Mouse (Mus musculus) large intestine, adult 2 months (tissue): ENCODE data around the gene Cyp26c1. TPM values are rescaled to one million over a fixed set of nuclear protein-coding genes. Genes with fewer than 3 reads are reported as not detected.

Experiments
- DNase-seq: peaks from one replicate; pipeline ENCODE4 v3.0.0-alpha.2; 2012; ENCODE audit warnings: low read depth, low spot score
- WGBS: fragments of 180-500 bp; shearing (Covaris S2); methylation state at CpG from one replicate; pipeline ENCODE4 v1.1.7; 2018; 5-methylcytosine and 5-hydroxymethylcytosine counted together
- polyA plus RNA-seq: library from polyadenylated mRNA; depleted of rRNA; stranded (reverse); fragments of >200 nt; gene quantifications from 2 replicates; pipeline ENCODE4 v1.2.3, GENCODE M21; 2012; rRNA removed

Gene Cyp26c1
- 0.04 TPM in 1 of 2 replicates, not detected in the other for polyA plus RNA-seq

GRCm38 (mm10) chr19:37685281-37685680 is at the start of gene Cyp26c1:
Gene Cyp26c1, plus strand, starts transcription at chr19:37685581.
- 72% methylated on average over 6 of the region's 6 CpGs for WGBS
- no peak for DNase-seq

DNA sequence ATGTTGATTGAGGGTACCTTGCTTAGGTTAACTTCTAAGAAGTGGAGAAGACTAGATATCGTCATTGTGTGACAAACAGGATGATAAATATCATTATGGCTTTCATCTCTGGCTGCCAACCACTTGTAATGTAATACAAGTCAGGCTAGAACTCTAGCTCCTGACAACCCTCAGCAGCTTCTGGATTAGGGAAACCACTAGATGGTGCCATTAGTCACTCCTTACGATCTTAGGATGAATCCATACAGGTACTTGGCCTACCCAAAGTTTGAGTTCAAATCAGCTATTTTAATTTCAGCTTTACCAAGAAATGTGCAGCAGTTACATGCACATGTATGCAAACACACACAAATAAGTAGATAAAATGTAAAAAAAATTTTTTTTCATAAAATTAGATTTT is 37.4 kb upstream of the Cyp26c1 start:
- 65% methylated on average over 2 of the region's 2 CpGs for WGBS
- DNase-seq, result no peak

GRCm38 (mm10) chr19:37650526-37650925 is 34.9 kb upstream of the Cyp26c1 start:
- DNase-seq, result peak; percentile 35

DNA sequence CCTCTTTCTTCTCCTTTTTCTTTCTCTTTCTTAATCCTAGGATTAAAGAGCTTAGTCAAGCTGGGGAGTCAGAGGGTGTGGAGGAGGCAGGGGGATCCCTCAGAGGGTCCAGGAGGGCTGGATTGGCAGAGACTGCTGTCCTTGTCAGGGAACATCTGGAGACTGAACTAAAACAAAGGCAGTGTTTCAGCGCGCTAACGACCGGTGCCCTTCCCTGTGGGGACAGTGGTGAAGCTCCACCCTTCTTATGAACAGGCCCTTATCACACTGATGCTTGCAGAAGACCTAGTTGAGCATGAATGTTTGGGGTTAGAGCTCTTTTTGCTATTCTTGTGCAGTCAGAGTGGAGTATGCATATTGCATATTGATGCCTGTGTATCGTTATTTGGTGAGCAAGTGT is 31.4 kb upstream of the Cyp26c1 start:
- 72% methylated on average over 5 of the region's 5 CpGs for WGBS

More at GRCm38 (mm10) chr19:37650526-37650925, 34.9 kb upstream of the Cyp26c1 start:
- 28% methylated on average over 2 of the region's 2 CpGs for WGBS

GRCm38 (mm10) chr19:37656441-37656840 is 28.9 kb upstream of the Cyp26c1 start:
- no peak for DNase-seq

More for the DNA sequence above, 31.4 kb upstream of the Cyp26c1 start:
- DNase-seq, result no peak

DNA sequence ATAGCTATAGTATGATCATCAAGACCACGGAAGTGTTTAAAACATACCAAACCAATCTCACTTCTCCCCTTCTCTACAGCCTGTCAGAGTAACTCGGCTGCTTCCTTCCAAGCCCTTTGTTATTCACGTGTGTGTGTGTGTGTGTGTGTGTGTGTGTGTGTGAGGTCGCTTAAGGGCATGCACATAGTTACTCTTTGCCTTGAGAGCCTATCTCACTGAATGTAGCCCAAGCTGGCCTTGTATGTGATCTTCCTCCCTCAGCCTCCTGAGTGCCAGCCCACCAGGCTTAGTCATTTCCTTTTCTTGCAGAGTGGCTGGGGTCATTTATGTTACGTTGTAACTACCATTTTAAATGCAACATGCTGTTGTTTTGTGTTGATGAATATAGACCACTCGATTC is 20.1 kb upstream of the Cyp26c1 start:
- WGBS, result 78% methylated on average over 6 of the region's 6 CpGs
- no peak for DNase-seq

More at GRCm38 (mm10) chr19:37656441-37656840, 28.9 kb upstream of the Cyp26c1 start:
- 56% methylated on average over 9 of the region's 9 CpGs for WGBS

- DNase-seq, result no peak
- WGBS, result 83% methylated on average over 13 of the region's 13 CpGs
Observed at GRCm38 (mm10) chr19:37667855-37668594, 17.4 kb upstream of the Cyp26c1 start.

GRCm38 (mm10) chr19:37668657-37669056 is 16.7 kb upstream of the Cyp26c1 start:
- no peak for DNase-seq
- WGBS, result 85% methylated on average over 5 of the region's 5 CpGs

GRCm38 (mm10) chr19:37669486-37669885 is 15.9 kb upstream of the Cyp26c1 start:
- WGBS, result 83% methylated on average over 5 of the region's 5 CpGs
- no peak for DNase-seq

DNA sequence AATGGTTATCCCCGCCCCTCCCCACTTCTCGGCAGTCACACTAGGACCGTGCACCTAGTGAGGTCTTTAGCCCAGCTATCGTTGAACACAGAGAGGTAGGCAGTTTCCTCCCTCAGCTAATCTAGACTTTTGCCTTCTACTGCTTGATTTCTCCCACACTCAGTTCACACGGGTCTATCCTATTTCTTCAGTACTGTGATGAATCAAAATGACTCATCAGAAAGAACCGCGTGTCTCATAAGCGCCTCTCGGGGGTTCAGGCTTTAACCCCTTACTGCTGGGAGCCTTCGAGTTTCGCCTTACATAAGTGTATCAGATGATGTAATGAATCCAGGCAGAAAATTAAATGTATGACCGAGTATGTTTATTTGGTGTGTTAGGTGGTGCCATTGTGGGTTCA is 12.0 kb upstream of the Cyp26c1 start:
- 68% methylated on average over 12 of the region's 12 CpGs for WGBS

DNA sequence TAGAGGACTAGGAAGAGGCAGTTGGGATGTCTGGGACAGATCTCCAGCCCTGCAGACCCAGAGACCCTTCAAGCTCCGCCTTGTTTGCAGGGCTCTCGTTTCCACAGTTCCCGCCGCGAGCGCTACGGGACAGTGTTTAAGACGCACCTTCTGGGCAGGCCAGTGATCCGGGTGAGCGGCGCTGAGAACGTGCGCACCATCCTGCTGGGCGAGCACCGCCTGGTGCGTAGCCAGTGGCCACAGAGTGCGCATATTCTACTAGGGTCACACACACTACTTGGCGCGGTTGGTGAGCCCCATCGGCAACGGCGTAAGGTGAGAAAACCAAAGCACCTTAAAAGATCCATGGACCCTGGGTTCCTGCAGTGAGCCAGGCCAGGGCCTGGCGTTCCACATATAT is 966 bp downstream of the Cyp26c1 start:
- DNase-seq, result no peak
- WGBS, result 63% methylated on average over 23 of the region's 23 CpGs

More for the DNA sequence above, 12.0 kb upstream of the Cyp26c1 start:
- no peak for DNase-seq

GRCm38 (mm10) chr19:37686941-37687850 is 1.8 kb downstream of the Cyp26c1 start:
- no peak for DNase-seq
- 29% methylated on average over 62 of the region's 62 CpGs for WGBS

- no peak for DNase-seq
- 57% methylated on average over 5 of the region's 5 CpGs for WGBS
Observed at GRCm38 (mm10) chr19:37689478-37689877, 4.1 kb downstream of the Cyp26c1 start.

DNA sequence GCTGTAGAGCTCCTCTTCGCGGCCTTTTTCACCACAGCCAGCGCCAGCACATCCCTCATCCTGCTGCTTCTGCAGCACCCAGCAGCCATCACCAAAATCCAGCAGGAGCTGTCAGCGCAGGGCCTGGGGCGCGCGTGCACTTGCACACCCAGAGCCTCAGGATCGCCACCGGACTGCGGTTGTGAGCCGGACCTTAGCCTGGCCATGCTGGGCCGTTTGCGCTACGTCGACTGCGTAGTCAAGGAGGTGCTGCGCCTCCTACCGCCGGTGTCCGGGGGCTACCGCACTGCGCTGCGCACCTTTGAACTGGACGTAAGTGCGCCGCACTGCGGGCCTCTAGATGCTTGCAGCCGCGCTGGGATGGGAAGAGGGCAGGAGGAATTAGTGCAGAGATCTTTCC is 5.3 kb downstream of the Cyp26c1 start:
- 21% methylated on average over 29 of the region's 29 CpGs for WGBS
- DNase-seq, result no peak

GRCm38 (mm10) chr19:37692879-37693278 is 7.5 kb downstream of the Cyp26c1 start:
- no peak for DNase-seq
- 1% methylated on average over 40 of the region's 40 CpGs for WGBS

DNA sequence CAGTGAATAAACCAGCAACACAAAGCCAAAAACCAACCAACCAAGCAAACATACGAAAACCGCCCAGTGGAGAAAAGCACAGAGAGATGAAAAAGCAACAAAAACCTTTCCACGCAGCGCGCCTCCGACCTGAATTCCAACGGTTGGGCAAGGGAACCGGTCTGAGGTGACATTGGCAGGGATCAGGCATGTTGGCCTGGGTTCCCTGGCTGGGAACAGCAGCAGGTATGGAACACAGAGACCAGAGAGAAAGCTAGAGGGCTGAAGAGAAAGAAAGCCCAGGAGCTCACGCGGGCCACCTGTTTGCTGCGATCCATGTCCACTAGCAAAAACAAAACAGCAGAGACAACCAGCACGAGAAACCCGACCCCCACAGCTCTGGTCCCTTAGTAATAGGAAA is 9.8 kb downstream of the Cyp26c1 start:
- 56% methylated on average over 13 of the region's 13 CpGs for WGBS
- DNase-seq, result no peak

DNA sequence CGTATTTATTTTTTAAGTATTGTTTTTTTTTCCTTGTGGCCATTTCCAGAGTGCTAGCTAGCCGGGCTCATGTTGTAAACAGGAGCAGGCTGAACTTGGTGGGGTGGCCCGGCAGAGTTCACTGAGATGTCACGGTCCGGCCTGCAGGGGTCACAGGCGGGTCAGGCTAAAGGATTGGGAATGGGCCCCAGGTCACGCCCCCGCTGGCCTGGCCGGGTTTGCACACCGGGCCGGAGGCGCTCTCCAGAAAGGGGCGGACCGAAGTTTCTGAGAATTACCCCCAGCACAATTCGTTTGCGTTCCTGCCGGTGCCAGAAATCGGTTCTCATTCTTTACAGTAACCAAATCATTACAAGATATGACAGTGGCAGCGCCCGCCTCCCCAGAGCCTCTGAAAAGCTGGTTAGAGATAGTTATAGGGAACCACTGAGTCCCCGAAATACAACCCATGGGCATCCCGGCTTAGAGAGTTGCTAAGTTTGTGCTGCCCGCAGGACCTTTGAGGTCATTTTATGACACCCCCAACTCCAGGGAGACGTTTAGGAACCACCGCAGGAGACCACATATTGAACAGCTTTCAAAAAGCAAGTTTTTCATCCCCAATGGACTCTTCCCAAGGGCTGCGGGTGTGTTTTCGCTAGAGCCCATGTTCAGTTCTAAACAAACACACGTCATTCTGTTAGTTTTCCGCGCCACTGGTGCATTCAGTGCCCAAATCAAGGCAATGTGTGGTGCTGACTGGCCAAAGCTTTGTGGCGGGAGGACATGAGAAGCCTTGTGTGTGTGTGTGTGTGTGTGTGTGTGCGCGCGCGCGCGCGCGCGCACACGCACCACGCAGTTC is 10.6 kb downstream of the Cyp26c1 start:
- 9% methylated on average over 42 of the region's 42 CpGs for WGBS

GRCm38 (mm10) chr19:37696603-37697334 is 11.4 kb downstream of the Cyp26c1 start:
- WGBS, result 7% methylated on average over 22 of the region's 22 CpGs
- no peak for DNase-seq

More for the DNA sequence above, 10.6 kb downstream of the Cyp26c1 start:
- no peak for DNase-seq

DNA sequence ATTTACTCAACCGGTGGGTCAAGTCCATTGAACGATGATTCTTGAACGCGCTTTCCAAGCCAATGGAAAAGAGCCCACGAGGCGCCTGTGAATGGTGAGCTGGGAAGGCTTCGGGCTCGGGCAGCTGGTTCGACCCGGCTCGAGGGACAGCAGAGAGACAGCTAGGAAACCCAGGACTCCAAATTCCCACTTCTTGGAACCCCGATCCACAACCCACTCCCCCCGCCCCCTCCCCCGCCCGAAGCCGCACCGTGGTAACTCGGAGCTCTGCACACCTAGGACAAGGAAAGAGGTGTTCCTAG is 11.9 kb downstream of the Cyp26c1 start:
- no peak for DNase-seq
- WGBS, result 3% methylated on average over 18 of the region's 18 CpGs
